Mouse (Mus musculus) liver (tissue): ENCODE measurements around the gene Acer3.

Source experiments
- DNase-seq: peaks from one replicate; pipeline ENCODE4 v3.0.0-alpha.2; 2020; ENCODE audit warnings: mixed read lengths

Acer3 gene

DNA sequence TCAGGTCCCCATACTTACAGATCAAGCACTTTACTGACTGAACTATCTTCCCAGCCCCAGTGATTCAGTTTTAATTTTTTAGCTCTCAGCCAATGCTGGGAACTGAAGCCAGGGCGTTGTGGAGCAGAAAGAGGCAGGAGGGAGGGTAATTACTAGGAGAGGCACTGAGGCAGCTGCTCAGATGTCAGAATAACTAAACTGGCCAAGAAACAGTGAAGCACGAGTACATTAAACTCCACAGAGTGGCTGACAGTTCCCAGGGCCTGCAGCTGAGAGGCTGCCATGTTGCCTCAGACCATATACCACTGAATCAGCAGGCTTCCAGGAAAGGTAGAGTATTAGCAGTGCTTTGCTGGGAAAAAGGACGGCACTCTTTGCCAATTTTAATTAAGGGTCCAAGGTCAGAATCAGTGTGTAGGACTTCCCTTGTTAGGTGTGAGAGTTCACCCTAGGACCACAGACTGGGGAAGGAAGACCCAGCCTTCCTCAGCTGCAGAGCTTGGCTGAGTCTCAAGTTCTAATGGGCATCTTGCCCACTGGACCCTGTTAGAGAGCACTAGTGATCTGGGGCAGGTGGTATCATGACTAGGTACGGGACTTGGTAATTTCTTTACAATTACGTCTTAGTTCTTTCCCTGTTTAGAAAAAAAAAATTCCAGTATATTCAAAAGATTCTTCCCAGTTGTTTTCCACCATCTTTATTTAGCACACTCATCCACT, 11.8 kb upstream of the Acer3 start:
- DNase-seq, result no peak

GRCm38 (mm10) chr7:98331932-98332331, 10.9 kb upstream of the Acer3 start:
- no peak for DNase-seq

- peak; percentile 33 for DNase-seq
Measured at GRCm38 (mm10) chr7:98330375-98331002, 9.5 kb upstream of the Acer3 start.

DNA sequence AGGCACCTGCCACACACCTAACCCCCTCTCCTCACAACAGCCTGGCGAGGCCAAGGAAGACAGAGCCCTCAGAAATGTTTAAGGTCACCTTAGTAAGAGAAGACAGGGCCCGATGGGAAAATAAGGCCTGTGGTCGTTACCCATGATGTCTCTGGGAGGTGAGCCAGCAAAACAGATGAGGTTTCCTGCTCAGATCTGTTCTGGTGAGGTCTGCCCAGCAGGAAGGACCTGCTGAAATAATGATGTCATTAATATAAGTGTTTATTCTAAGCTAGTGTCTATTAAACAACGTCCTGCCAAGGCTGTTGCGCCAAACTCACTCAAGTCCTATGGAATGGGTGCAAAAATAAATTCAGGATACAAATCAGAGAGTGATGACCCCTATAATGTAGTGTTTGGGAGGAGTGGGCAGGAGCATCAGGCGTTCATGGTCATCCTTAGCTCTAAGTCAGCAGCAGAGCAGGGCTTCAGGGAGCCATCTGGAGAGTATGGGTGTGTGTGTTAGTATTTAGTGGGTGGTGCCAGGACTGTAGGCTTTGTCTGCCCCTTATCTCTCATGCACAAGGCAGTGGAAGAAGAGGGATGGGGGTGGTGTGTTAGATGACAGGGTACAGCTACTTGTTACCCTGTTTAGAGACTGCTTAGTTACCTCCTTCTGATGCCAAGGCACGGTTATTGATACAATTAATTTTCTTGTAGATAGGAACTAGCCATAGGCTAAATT, 8.8 kb upstream of the Acer3 start:
- peak; percentile 80 for DNase-seq

DNA sequence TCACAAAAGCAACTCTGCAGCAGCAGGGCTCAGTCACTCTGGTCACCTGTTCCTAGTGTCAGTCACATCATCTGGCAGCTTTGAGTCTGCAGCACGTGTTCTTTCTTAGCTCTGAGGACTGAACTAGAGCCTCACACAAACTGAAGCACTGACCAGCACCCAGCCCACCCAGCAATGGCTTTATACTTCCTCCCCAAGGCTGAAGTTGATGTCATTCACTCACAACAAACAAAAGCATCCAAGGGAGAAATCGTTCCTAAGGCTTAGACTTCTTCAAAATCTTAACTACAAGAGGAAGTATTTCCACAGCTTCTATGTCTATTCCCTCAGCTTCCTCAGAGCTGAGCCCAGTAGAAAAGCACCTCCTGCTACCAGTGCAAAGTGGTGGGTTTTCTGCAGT, 7.3 kb upstream of the Acer3 start:
- DNase-seq, result no peak

- DNase-seq, result no peak
Measured at GRCm38 (mm10) chr7:98326051-98326450, 5.0 kb upstream of the Acer3 start.

GRCm38 (mm10) chr7:98324228-98324627, 3.2 kb upstream of the Acer3 start:
- DNase-seq, result no peak

DNA sequence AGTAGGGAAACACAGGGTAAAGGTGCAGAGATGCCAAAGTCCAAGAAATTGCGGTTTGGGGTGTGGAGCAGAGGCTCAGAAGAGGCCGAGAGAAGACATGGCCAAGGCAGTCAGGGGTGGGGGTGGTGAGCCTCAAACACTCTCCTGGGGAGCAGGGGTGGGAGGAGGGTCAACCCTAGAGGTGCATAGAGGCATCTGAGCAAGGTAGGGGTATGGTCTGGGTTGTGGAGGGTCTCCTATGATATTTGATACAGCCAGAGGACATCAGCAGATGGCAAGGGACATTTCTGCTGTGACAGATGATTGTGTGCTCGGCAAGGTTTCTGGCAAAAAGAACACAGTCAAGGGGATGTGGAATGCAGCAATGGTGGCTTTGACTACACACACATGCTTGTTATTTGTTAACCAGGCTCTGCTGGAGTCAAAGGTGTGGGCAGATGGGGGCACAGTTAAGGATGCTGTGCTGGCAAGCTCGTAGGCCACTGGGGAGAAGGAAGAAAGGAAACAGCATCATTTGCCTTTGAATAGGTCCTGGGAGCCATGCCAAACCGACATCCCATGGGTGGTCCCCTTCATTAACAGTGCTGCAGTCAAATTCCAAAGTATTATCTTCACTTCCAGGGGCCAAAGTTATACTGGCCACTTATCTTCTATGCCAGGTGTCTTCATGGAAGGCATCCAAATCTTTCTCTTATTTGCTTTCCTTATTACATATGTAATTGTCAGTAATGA, 2.4 kb upstream of the Acer3 start:
- DNase-seq, result no peak

- no peak for DNase-seq
Measured at GRCm38 (mm10) chr7:98322415-98322814, 1.4 kb upstream of the Acer3 start.

DNA sequence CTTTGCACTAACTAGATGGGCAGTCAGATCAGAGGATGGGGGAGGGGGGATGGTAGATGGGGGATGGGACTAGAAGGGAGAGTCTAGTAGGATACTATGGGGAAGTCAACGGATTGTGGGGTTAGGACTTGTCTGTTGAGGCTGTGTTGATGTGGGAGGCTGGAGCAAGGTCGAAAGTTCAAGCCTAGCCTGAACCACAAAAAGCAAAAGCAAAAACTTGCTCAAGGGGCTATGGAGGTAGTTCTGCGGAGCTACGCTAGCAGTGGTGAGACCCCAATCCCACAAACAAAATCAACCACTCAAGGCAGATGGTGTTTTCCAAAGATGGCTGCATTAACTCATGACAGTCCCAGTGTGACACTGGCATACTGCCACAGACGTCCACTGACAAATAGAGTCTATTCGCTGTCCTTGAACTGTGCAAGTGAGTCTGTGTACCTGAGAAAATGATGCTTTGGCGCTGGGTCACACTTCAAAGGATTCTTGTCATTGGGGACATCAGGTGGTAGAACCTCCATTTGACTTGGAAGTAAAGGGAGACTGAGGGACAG, 927 bp downstream of the Acer3 start:
- no peak for DNase-seq

DNA sequence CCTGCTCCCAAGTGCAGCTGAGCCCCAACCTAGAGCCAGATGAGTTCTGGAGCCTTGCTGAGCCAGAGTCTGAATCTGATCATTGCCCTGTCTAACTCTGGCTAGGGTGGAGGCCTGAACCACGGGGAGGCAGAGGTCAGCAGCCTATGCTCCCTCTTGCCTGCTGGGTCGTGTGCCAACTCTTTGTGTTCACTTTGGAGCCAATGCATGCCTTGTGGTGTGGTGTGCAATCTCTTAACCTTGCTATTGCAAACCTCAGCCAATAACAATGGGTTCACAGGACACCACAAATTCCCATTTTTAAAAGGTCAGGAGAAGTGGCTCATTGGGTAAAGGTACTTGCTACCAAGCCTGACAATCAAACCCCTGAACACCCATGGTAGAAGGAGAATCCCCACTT, 4.4 kb downstream of the Acer3 start:
- no peak for DNase-seq

DNA sequence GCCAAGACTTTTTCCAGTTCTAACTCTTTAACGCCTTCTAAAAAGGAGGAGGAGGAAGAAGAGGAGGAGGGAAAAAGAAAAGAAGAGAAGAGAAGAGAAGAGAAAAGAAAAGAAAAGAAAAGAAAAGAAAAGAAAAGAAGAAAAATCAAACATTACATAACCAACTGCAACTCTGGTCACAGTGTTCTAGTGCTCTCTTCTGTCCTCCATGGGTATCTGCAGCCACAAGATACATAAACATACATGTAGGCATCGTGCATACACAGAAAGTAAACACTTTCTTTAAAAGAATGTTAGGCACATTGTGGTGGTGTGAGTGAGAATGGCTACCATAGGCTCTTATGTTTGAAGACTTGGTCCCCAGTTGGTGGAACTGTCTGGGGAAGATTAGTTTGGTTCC, 5.9 kb downstream of the Acer3 start:
- DNase-seq, result no peak

- no peak for DNase-seq
Measured at GRCm38 (mm10) chr7:98312185-98312920, 8.7 kb downstream of the Acer3 start.

DNA sequence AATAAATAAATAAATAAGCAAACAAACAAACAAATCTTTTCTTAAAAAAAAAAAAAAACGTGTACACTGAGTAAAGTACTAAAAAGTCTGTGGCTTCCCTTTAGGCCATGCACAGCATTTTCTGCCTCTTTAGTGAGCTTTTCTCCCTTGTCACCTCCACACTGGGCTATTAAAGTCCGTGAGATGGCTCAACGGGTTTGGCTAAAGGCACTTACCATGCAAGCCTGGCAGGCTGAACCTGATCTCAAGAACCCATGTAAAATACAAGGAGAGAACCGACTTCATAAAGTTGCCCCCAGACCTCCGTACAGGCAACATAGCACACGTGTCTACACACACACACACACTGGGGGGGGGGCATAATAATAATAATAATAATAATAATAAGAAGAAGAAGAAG, 10.7 kb downstream of the Acer3 start:
- DNase-seq, result no peak

- DNase-seq, result peak; percentile 100
Measured at GRCm38 (mm10) chr7:98309219-98310030, 11.6 kb downstream of the Acer3 start.

GRCm38 (mm10) chr7:98308607-98309218, 12.3 kb downstream of the Acer3 start:
- DNase-seq, result peak; percentile 60

- DNase-seq, result no peak
Measured at GRCm38 (mm10) chr7:98307921-98308606, 12.9 kb downstream of the Acer3 start.

DNA sequence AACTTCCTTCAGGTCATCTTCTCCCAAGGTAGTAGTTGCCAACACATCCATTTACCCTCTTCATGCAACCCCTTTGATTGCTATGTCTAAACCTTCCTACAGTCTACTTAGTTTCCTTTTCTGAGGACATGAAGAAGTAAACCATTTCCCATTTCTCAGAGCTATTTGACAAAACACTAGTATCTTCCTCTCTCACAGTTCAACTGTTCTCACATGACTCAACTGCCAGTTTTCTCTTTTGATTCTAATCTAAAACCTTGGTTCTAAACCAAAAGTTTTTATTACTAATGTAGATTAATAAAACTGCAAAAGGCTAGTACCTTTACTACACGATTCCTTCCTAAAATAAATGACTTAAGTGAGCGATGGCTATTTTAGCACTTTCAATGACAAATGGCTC, 13.6 kb downstream of the Acer3 start:
- DNase-seq, result no peak

- DNase-seq, result no peak
Measured at GRCm38 (mm10) chr7:98292901-98293300, 28.1 kb downstream of the Acer3 start.

- DNase-seq, result peak; percentile 5
Measured at GRCm38 (mm10) chr7:98289585-98289984, 31.4 kb downstream of the Acer3 start.
